Mouse (Mus musculus): ENCODE results near the gene Top1. TPM values are rescaled to one million over a fixed set of nuclear protein-coding genes. Genes with fewer than 3 reads are reported as not detected.

Top1 gene
- polyA plus RNA-seq (2012): 84.6 and 88.1 TPM in 2 replicates

GRCm38 (mm10) chr2:160645614-160646137, at the start of gene Top1:
Gene Top1, plus strand, starts transcription at chr2:160645888.

GRCm38 (mm10) chr2:160731117-160731838, 85.6 kb downstream of the Top1 start, which contains the start of gene Plcg1:
Gene Plcg1, plus strand, starts transcription at chr2:160731300.

Other genes starting within 250 kb of the Top1 start
- gene Plcg1, start 85.4 kb downstream of the Top1 start, polyA plus RNA-seq (2012): 8.3 and 14.0 TPM in 2 replicates
- 0.93 and 1.8 TPM in 2 replicates for gene Zhx3, start 227.1 kb downstream of the Top1 start, polyA plus RNA-seq (2012)
- gene Lpin3, start 234.8 kb downstream of the Top1 start, polyA plus RNA-seq (2012): not detected in 2 replicates